ENCODE assay signal across 1 mouse cellular context in genomic region chr13:49681351-49682232, GRCm38 (mm10).
TF ChIP-seq lines count a peak whose summit lies in the region.

Iars (plus strand) TSS chr13:49682100.

TF ChIP-seq in CH12.LX, 34 proteins besides CTCF, POLR2A, EP300 and RAD21 (continued from another document):
- TF ChIP-seq CHD1 (IDR thresholded peaks at IDR 0.05; ENCODE audit: low read depth, low read length) (no peak), GABPA (IDR thresholded peaks at IDR 0.05; ENCODE audit: insufficient replicate concordance, low read depth, low read length) (no peak; the same call in 1 of the 2 replicates), MAX (IDR thresholded peaks at IDR 0.05; ENCODE audit: low read length) (peak; percentile 99), IRF4 (IDR thresholded peaks at IDR 0.05; ENCODE audit: low read depth, low read length) (no peak), KAT2A (IDR thresholded peaks at IDR 0.05; ENCODE audit: insufficient replicate concordance, low read length) (peak; percentile 83; the same call in 1 of the 2 replicates), BHLHE40 (IDR thresholded peaks at IDR 0.05; ENCODE audit: low read depth, low read length) (no peak), JUN (IDR thresholded peaks at IDR 0.05; ENCODE audit: insufficient read depth, low read depth, low read length) (peak; percentile 57), TBP (conservative IDR thresholded peaks at IDR 0.05; ENCODE audit: low read depth, low read length) (peak; percentile 81), MYC (IDR thresholded peaks at IDR 0.05; ENCODE audit: low read depth, low read length) (peak; percentile 100), UBTF (IDR thresholded peaks at IDR 0.05; ENCODE audit: low read depth, low read length) (no peak)
TF ChIP-seq in CH12.LX: peak in this region for 16.
